In genomic region chr5:50182721-50183120, GRCm38 (mm10) we compare ENCODE assay signal across 14 mouse cellular contexts.
"Had no signal": no experiment of that assay in that cellular context is flagged by ENCODE, and none has a peak within 500 bp of the region (broad histone marks: within the 10 kb centered on the region; RNA-seq: fewer than 3 reads in every experiment).

No protein-coding gene starts in this region.

- H3K27me3 ChIP-seq: limb, embryonic 15.5 days; liver, embryonic 12.5 days; megakaryocyte, embryonic 14.5 days; midbrain, embryonic 15.5 days; neural tube, embryonic 13.5 days had no signal

- H3K9me3 ChIP-seq: limb, embryonic 15.5 days; midbrain, embryonic 15.5 days; neural tube, embryonic 13.5 days had no signal

- H3K9ac ChIP-seq: limb, embryonic 15.5 days; liver, embryonic 12.5 days; lung, embryonic 14.5 days; midbrain, embryonic 15.5 days; neural tube, embryonic 13.5 days had no signal

- H3K27ac ChIP-seq: layer of hippocampus, adult 2 months; limb, embryonic 15.5 days; liver, embryonic 12.5 days; macrophage; midbrain, embryonic 15.5 days; neural tube, embryonic 13.5 days had no signal

- H3K36me3 ChIP-seq: limb, embryonic 15.5 days; liver, embryonic 12.5 days; midbrain, embryonic 15.5 days; neural tube, embryonic 13.5 days had no signal

- H3K4me3 ChIP-seq: layer of hippocampus, adult 2 months; limb, embryonic 15.5 days; liver, embryonic 12.5 days; megakaryocyte, embryonic 14.5 days; midbrain, embryonic 15.5 days; neural tube, embryonic 13.5 days had no signal

- H3K4me2 ChIP-seq: limb, embryonic 15.5 days; liver, embryonic 12.5 days; lung, embryonic 14.5 days; midbrain, embryonic 11.5 days; midbrain, embryonic 15.5 days; neural tube, embryonic 13.5 days had no signal

- DNase-seq: kidney, postnatal 10 days; kidney, postnatal 4 days; lung, embryonic 14.5 days; lung, postnatal 14 days; right cerebral cortex, postnatal 25 days; thymus, postnatal 36 days had no signal

- H3K4me1 ChIP-seq: limb, embryonic 15.5 days; liver, embryonic 12.5 days; megakaryocyte, embryonic 14.5 days; midbrain, embryonic 15.5 days; neural tube, embryonic 13.5 days had no signal

- ATAC-seq: liver, embryonic 12.5 days; midbrain, embryonic 15.5 days had no signal
